Mouse (Mus musculus): ENCODE results near the gene Lonp2. TPM values are rescaled to one million over a fixed set of nuclear protein-coding genes. Genes with fewer than 3 reads are reported as not detected.

Gene Lonp2
- total RNA-seq, 2 experiments from 2014 or later, result 47.1 to 49.5 TPM

- DNase-seq (ENCODE audit: low spot score in 2 of 2), result no peak
Observed at GRCm38 (mm10) chr8:86617759-86618387, 6.0 kb upstream of the Lonp2 start.

GRCm38 (mm10) chr8:86623551-86623910, 312 bp upstream of the Lonp2 start:
- no peak for DNase-seq (ENCODE audit: low spot score in 2 of 2)

GRCm38 (mm10) chr8:86624915-86625314, 1.1 kb downstream of the Lonp2 start:
- DNase-seq (ENCODE audit: low spot score in 2 of 2), result no peak

GRCm38 (mm10) chr8:86630212-86630611, 6.4 kb downstream of the Lonp2 start:
- no peak for DNase-seq (ENCODE audit: low spot score in 2 of 2)

- no peak for DNase-seq (ENCODE audit: low spot score in 2 of 2)
Observed at GRCm38 (mm10) chr8:86631395-86631794, 7.6 kb downstream of the Lonp2 start.

- DNase-seq (ENCODE audit: low spot score in 2 of 2), result no peak
Observed at GRCm38 (mm10) chr8:86637826-86638225, 14.0 kb downstream of the Lonp2 start.

GRCm38 (mm10) chr8:86638981-86639380, 15.1 kb downstream of the Lonp2 start:
- no peak for DNase-seq (ENCODE audit: low spot score in 2 of 2)

- DNase-seq (ENCODE audit: low spot score in 2 of 2), result no peak
Observed at GRCm38 (mm10) chr8:86642682-86643081, 18.8 kb downstream of the Lonp2 start.

- DNase-seq (ENCODE audit: low spot score in 2 of 2), result no peak
Observed at GRCm38 (mm10) chr8:86644661-86645060, 20.8 kb downstream of the Lonp2 start.

GRCm38 (mm10) chr8:86647771-86648170, 23.9 kb downstream of the Lonp2 start:
- DNase-seq (ENCODE audit: low spot score in 2 of 2), result no peak

- DNase-seq (ENCODE audit: low spot score in 2 of 2), result no peak
Observed at GRCm38 (mm10) chr8:86651416-86651815, 27.6 kb downstream of the Lonp2 start.

GRCm38 (mm10) chr8:86652546-86652945, 28.7 kb downstream of the Lonp2 start:
- no peak for DNase-seq (ENCODE audit: low spot score in 2 of 2)

- no peak for DNase-seq (ENCODE audit: low spot score in 2 of 2)
Observed at GRCm38 (mm10) chr8:86654578-86654977, 30.7 kb downstream of the Lonp2 start.

GRCm38 (mm10) chr8:86668750-86669149, 44.9 kb downstream of the Lonp2 start:
- DNase-seq (ENCODE audit: low spot score in 2 of 2), result no peak

GRCm38 (mm10) chr8:86669259-86669658, 45.4 kb downstream of the Lonp2 start:
- no peak for DNase-seq (ENCODE audit: low spot score in 2 of 2)

GRCm38 (mm10) chr8:86686629-86687028, 62.8 kb downstream of the Lonp2 start:
- no peak for DNase-seq (ENCODE audit: low spot score in 2 of 2)

GRCm38 (mm10) chr8:86692107-86692506, 68.3 kb downstream of the Lonp2 start:
- no peak for DNase-seq (ENCODE audit: low spot score in 2 of 2)

- DNase-seq (ENCODE audit: low spot score in 2 of 2), result no peak
Observed at GRCm38 (mm10) chr8:86694011-86694410, 70.2 kb downstream of the Lonp2 start.

GRCm38 (mm10) chr8:86695703-86696102, 71.9 kb downstream of the Lonp2 start:
- DNase-seq (ENCODE audit: low spot score in 2 of 2), result no peak

GRCm38 (mm10) chr8:86698811-86699421, 75.1 kb downstream of the Lonp2 start:
- DNase-seq (ENCODE audit: low spot score in 2 of 2), result no peak

- DNase-seq (ENCODE audit: low spot score in 2 of 2), result no peak
Observed at GRCm38 (mm10) chr8:86699471-86699870, 75.6 kb downstream of the Lonp2 start.

- DNase-seq (ENCODE audit: low spot score in 2 of 2), result no peak
Observed at GRCm38 (mm10) chr8:86702453-86702852, 78.6 kb downstream of the Lonp2 start.

- no peak for DNase-seq (ENCODE audit: low spot score in 2 of 2)
Observed at GRCm38 (mm10) chr8:86705317-86705716, 81.5 kb downstream of the Lonp2 start.
